ENCODE assay signal across 8 mouse cellular contexts in genomic region chr1:151845926-151846782, GRCm38 (mm10).
DNase-seq lines count a peak whose midpoint lies in the region; ATAC-seq and TF ChIP-seq lines count a peak whose summit lies in the region.

No protein-coding gene starts in this region.

- no peaks in the 10 kb centered on the region for H3K27me3 ChIP-seq in liver, embryonic 14.5 days (ENCODE audit: control insufficient read depth, insufficient read depth, low read length)
- H3K27me3 ChIP-seq in liver, embryonic 12.5 days (replicated peaks): no peaks in the 10 kb centered on the region
- H3K27me3 ChIP-seq in neural tube, embryonic 15.5 days (replicated peaks): no peaks in the 10 kb centered on the region

- ATAC-seq in liver, embryonic 14.5 days (ENCODE audit: insufficient read depth): no peak
- no peak for ATAC-seq in liver, embryonic 12.5 days
- peak; percentile 38; the same call in 1 of the 2 replicates for ATAC-seq in neural tube, embryonic 15.5 days (ENCODE audit: low FRiP score)

- no peak overlapping the region for H3K27ac ChIP-seq in liver, embryonic 14.5 days
- H3K27ac ChIP-seq in liver, embryonic 12.5 days: no peak overlapping the region
- no peak overlapping the region for H3K27ac ChIP-seq in embryonic fibroblast, embryonic 13.5 days (ENCODE audit: insufficient read depth, low read length)
- peak overlapping the region; percentile 64; the same call in 1 of the 2 replicates for H3K27ac ChIP-seq in neural tube, embryonic 15.5 days (replicated peaks)

- no peaks in the 10 kb centered on the region for H3K36me3 ChIP-seq in liver, embryonic 14.5 days (replicated peaks; ENCODE audit: control insufficient read depth, insufficient read depth, low read depth)
- no peaks in the 10 kb centered on the region for H3K36me3 ChIP-seq in liver, embryonic 12.5 days
- H3K36me3 ChIP-seq in neural tube, embryonic 15.5 days: no peaks in the 10 kb centered on the region

- TF ChIP-seq POLR2A in embryonic fibroblast, embryonic 13.5 days (IDR thresholded peaks at IDR 0.05; ENCODE audit: low read depth, low read length): no peak

- no peak for TF ChIP-seq EP300 in liver, embryonic 14.5 days (IDR thresholded peaks at IDR 0.05; ENCODE audit: low read depth)

- no peaks in the 10 kb centered on the region for H3K9me3 ChIP-seq in liver, embryonic 14.5 days (ENCODE audit: control insufficient read depth, low read length)
- H3K9me3 ChIP-seq in liver, embryonic 12.5 days (replicated peaks): no peaks in the 10 kb centered on the region
- H3K9me3 ChIP-seq in neural tube, embryonic 15.5 days (replicated peaks): no peaks in the 10 kb centered on the region

- H3K9ac ChIP-seq in liver, embryonic 14.5 days (replicated peaks): no peak overlapping the region
- no peak overlapping the region for H3K9ac ChIP-seq in liver, embryonic 12.5 days
- no peak overlapping the region for H3K9ac ChIP-seq in neural tube, embryonic 15.5 days (replicated peaks)

- H3K4me1 ChIP-seq in liver, embryonic 14.5 days (replicated peaks; ENCODE audit: control insufficient read depth in 2 of 2, insufficient read depth in 2 of 2, low read length in 1 of 2): no peaks in the 10 kb centered on the region
- no peaks in the 10 kb centered on the region for H3K4me1 ChIP-seq in liver, embryonic 12.5 days
- 0 out of 2 replicates have a peak, but pooled peaks cover 2% of the 10 kb centered on the region for H3K4me1 ChIP-seq in embryonic fibroblast, embryonic 13.5 days (ENCODE audit: control insufficient read depth, insufficient read depth, low read length)
- H3K4me1 ChIP-seq in neural tube, embryonic 15.5 days: peaks cover 13% of the 10 kb centered on the region

- TF ChIP-seq CTCF in liver, embryonic 14.5 days (IDR thresholded peaks at IDR 0.05; ENCODE audit: low read depth): peak; percentile 45
- TF ChIP-seq CTCF in embryonic fibroblast, embryonic 13.5 days (IDR thresholded peaks at IDR 0.05; ENCODE audit: borderline replicate concordance, insufficient read depth, low read length): 0 out of 2 replicates have a peak, but pooled peaks have one; percentile 12

- 56% methylated on average over 19 of the region's 19 CpGs for WGBS in liver, embryonic 14.5 days (ENCODE audit: insufficient replicate concordance)
- 59% methylated on average over 19 of the region's 19 CpGs for WGBS in liver, embryonic 12.5 days (ENCODE audit: insufficient replicate concordance)
- WGBS in neural tube, embryonic 15.5 days: 56% methylated on average over 19 of the region's 19 CpGs

- H3K4me3 ChIP-seq in liver, embryonic 14.5 days (ENCODE audit: insufficient read depth in 1 of 2, low read depth in 2 of 2, low read length in 2 of 2): no peak overlapping the region
- H3K4me3 ChIP-seq in liver, embryonic 12.5 days: no peak overlapping the region
- H3K4me3 ChIP-seq in embryonic fibroblast, embryonic 13.5 days (ENCODE audit: insufficient read depth, low read length): no peak overlapping the region
- no peak overlapping the region for H3K4me3 ChIP-seq in neural tube, embryonic 15.5 days (replicated peaks)

- DNase-seq in cerebellum, adult 11-12 months: peak; percentile 29
- DNase-seq in cerebellum, postnatal 4 days (ENCODE audit: low spot score in 2 of 2): no peak
- no peak for DNase-seq in liver, embryonic 14.5 days (ENCODE audit: low read depth in 3 of 3, low spot score in 3 of 3)
- no peak for DNase-seq in retina, postnatal 1 day
- no peak for DNase-seq in kidney, adult 18-20 months

- H3K4me2 ChIP-seq in liver, embryonic 14.5 days (ENCODE audit: low read depth): no peak overlapping the region
- H3K4me2 ChIP-seq in liver, embryonic 12.5 days: no peak overlapping the region
- H3K4me2 ChIP-seq in neural tube, embryonic 15.5 days: no peak overlapping the region
